Mouse (Mus musculus) lung, postnatal 0 days (tissue): ENCODE measurements around the gene Epn1.

Experiments used
- CTCF ChIP-seq: IDR thresholded peaks from 2 replicates; pipeline ENCODE4 v1.5.1; 2016; ENCODE audit warnings: antibody characterized with exemption, mild to moderate bottlenecking
- EP300 ChIP-seq: IDR thresholded peaks from 2 replicates; pipeline ENCODE4 v1.6.1; 2016; ENCODE audit warnings: antibody characterized with exemption, mild to moderate bottlenecking, control low read depth

DNA sequence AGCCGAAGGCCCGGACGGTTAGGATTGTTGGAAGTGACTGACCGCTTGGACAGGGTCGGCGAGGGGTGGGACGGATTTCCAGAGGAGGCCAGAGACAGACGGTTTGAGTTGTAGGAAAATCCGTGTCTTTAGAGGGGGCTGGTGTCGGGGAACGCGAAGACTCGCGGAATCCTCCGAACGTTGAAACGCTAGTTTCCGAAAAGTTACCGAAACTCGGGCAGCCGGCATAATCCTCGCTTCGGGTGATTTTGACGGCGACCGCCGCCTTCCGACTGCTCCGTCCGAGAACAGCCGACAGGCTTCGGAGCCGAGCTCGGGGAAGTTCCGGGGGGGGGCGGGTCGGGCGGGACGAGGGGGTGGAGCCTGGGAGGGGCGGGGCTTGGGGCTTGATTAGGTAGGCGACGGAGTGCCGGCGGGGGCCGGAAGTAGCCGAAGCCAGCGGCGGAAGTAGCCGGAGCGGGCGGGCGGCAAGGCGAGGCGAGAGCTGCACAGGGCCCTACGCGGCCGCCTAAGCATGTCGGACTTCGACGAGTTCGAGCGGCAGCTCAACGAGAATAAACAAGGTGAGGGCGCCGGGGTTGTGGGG is 18.2 kb upstream of the Epn1 start, which contains the start of gene U2af2:
- TF ChIP-seq CTCF (no peak; the same call in 1 of the 2 replicates), EP300 (no peak)
